20 mouse cellular contexts compared by ENCODE assay signal in genomic region chr7:145071996-145072790, GRCm38 (mm10).
A peak's percentile ranks its signal among the peaks of the same experiment; 100 is the strongest.
DNase-seq lines count a peak whose midpoint lies in the region; ATAC-seq lines count a peak whose summit lies in the region.
"Had no signal": no experiment of that assay in that cellular context is flagged by ENCODE, and none has a peak within 500 bp of the region (broad histone marks: within the 10 kb centered on the region; RNA-seq: fewer than 3 reads in every experiment).

No protein-coding gene starts in this region.

- 52% methylated on average over 5 of the region's 5 CpGs for WGBS in liver, embryonic 13.5 days (ENCODE audit: insufficient replicate concordance)
- 50% methylated on average over 5 of the region's 5 CpGs for WGBS in liver, embryonic 12.5 days (ENCODE audit: insufficient replicate concordance)
- 84% methylated on average over 5 of the region's 5 CpGs for WGBS in embryonic facial prominence, embryonic 10.5 days

- no peak overlapping the region for H3K9ac ChIP-seq in liver, embryonic 13.5 days
- H3K9ac ChIP-seq in liver, embryonic 12.5 days: no peak overlapping the region
- H3K9ac ChIP-seq: embryonic facial prominence, embryonic 15.5 days; forebrain, postnatal 0 days; limb, embryonic 15.5 days; midbrain, embryonic 13.5 days; neural tube, embryonic 13.5 days had no signal

- H3K4me2 ChIP-seq in liver, embryonic 13.5 days: no peak overlapping the region
- H3K4me2 ChIP-seq in liver, embryonic 12.5 days: no peak overlapping the region
- H3K4me2 ChIP-seq: embryonic facial prominence, embryonic 15.5 days; limb, embryonic 15.5 days; midbrain, embryonic 13.5 days; neural tube, embryonic 13.5 days had no signal

- H3K27ac ChIP-seq in liver, embryonic 13.5 days: no peak overlapping the region
- no peak overlapping the region for H3K27ac ChIP-seq in liver, embryonic 12.5 days
- H3K27ac ChIP-seq in embryonic facial prominence, embryonic 10.5 days (replicated peaks): no peak overlapping the region
- H3K27ac ChIP-seq: embryonic facial prominence, embryonic 15.5 days; kidney, postnatal 0 days; left cerebral cortex, adult 2 months; limb, embryonic 15.5 days; midbrain, embryonic 13.5 days; neural tube, embryonic 13.5 days had no signal

- H3K4me3 ChIP-seq in liver, embryonic 13.5 days (replicated peaks): no peak overlapping the region
- H3K4me3 ChIP-seq in liver, embryonic 12.5 days: no peak overlapping the region
- no peak overlapping the region for H3K4me3 ChIP-seq in embryonic facial prominence, embryonic 10.5 days
- H3K4me3 ChIP-seq: embryonic facial prominence, embryonic 15.5 days; left cerebral cortex, adult 2 months; limb, embryonic 15.5 days; midbrain, embryonic 13.5 days; neural tube, embryonic 13.5 days had no signal

- H3K36me3 ChIP-seq in liver, embryonic 13.5 days: no peaks in the 10 kb centered on the region
- H3K36me3 ChIP-seq in liver, embryonic 12.5 days: no peaks in the 10 kb centered on the region
- H3K36me3 ChIP-seq in embryonic facial prominence, embryonic 10.5 days (replicated peaks): no peaks in the 10 kb centered on the region
- H3K36me3 ChIP-seq: embryonic facial prominence, embryonic 15.5 days; limb, embryonic 15.5 days; midbrain, embryonic 13.5 days; neural tube, embryonic 13.5 days had no signal

- no peaks in the 10 kb centered on the region; the same call in 1 of the 2 replicates for H3K4me1 ChIP-seq in liver, embryonic 13.5 days (replicated peaks)
- no peaks in the 10 kb centered on the region for H3K4me1 ChIP-seq in liver, embryonic 12.5 days
- peaks cover 5% of the 10 kb centered on the region; the same call in 1 of the 2 replicates for H3K4me1 ChIP-seq in embryonic facial prominence, embryonic 10.5 days
- H3K4me1 ChIP-seq: embryonic facial prominence, embryonic 15.5 days; limb, embryonic 15.5 days; midbrain, embryonic 13.5 days; neural tube, embryonic 13.5 days had no signal

- intact Hi-C loops in gastrocnemius, postnatal 36 days (cut with DNase I): no loop called here

- H3K9me3 ChIP-seq in liver, embryonic 13.5 days (replicated peaks): no peaks in the 10 kb centered on the region
- H3K9me3 ChIP-seq in liver, embryonic 12.5 days (replicated peaks): no peaks in the 10 kb centered on the region
- H3K9me3 ChIP-seq in embryonic facial prominence, embryonic 10.5 days: no peaks in the 10 kb centered on the region
- H3K9me3 ChIP-seq: embryonic facial prominence, embryonic 15.5 days; limb, embryonic 15.5 days; midbrain, embryonic 13.5 days; neural tube, embryonic 13.5 days had no signal

- H3K27me3 ChIP-seq in liver, embryonic 13.5 days: no peaks in the 10 kb centered on the region
- no peaks in the 10 kb centered on the region for H3K27me3 ChIP-seq in liver, embryonic 12.5 days (replicated peaks)
- no peaks in the 10 kb centered on the region; the same call in 1 of the 2 replicates for H3K27me3 ChIP-seq in embryonic facial prominence, embryonic 10.5 days (replicated peaks; ENCODE audit: low read depth, poor library complexity, severe bottlenecking)
- H3K27me3 ChIP-seq: embryonic facial prominence, embryonic 15.5 days; limb, embryonic 15.5 days; midbrain, embryonic 13.5 days; neural tube, embryonic 13.5 days had no signal

- DNase-seq in gastrocnemius, postnatal 25 days: peak; percentile 50
- no peak for DNase-seq in gastrocnemius, postnatal 36 days
- no peak for DNase-seq in liver, embryonic 13.5 days
- DNase-seq in embryonic facial prominence, embryonic 10.5 days (ENCODE audit: low spot score): no peak
- no peak for DNase-seq in ovary, postnatal 10 days (ENCODE audit: low spot score)
- DNase-seq: adrenal gland, postnatal 25 days; cerebellum, adult 9-10 months; forebrain, postnatal 0 days; kidney, adult 2 months; layer of hippocampus, adult 9-11 months; left cerebral cortex, postnatal 4 days had no signal

- peak; percentile 18; the same call in 1 of the 2 replicates for ATAC-seq in liver, embryonic 13.5 days (ENCODE audit: low read depth)
- no peak for ATAC-seq in liver, embryonic 12.5 days
- ATAC-seq in granulocyte monocyte progenitor cell, adult 5-6 weeks (replicated peaks; ENCODE audit: poor library complexity, severe bottlenecking): 0 out of 2 replicates have a peak, but pooled peaks have one; percentile 25
- ATAC-seq in monocyte, adult 5-6 weeks (replicated peaks; ENCODE audit: insufficient number of reproducible peaks, low FRiP score, low TSS enrichment, poor library complexity, severe bottlenecking): 0 out of 2 replicates have a peak, but pooled peaks have one; percentile 9
- ATAC-seq: forebrain, postnatal 0 days; midbrain, embryonic 13.5 days had no signal
